Mouse (Mus musculus) bone marrow macrophage, adult 2 months (primary cell): ENCODE results near the gene Umod. TPM values are rescaled to one million over a fixed set of nuclear protein-coding genes. Genes with fewer than 3 reads are reported as not detected.

Experiments
- H3K27ac ChIP-seq: 2 replicates; pipeline ENCODE4 v1.5.1; 2012; ENCODE audit warnings: low read depth, low read length; ENCODE audit not compliant: insufficient read depth
- H3K4me1 ChIP-seq: 2 replicates; pipeline ENCODE4 v1.6.1; 2012; ENCODE audit warnings: low read length; ENCODE audit not compliant: control insufficient read depth, insufficient read depth
- H3K4me3 ChIP-seq: 2 replicates; pipeline ENCODE4 v1.5.1; 2012; ENCODE audit warnings: mild to moderate bottlenecking, low read length, moderate library complexity; ENCODE audit not compliant: insufficient read depth
- CTCF ChIP-seq: IDR thresholded peaks from 2 replicates; pipeline ENCODE4 v1.5.1; 2012; ENCODE audit warnings: low read depth, mild to moderate bottlenecking, low read length, moderate library complexity
- POLR2A ChIP-seq: IDR thresholded peaks from 2 replicates; pipeline ENCODE4 v1.6.1; 2012; ENCODE audit warnings: mild to moderate bottlenecking, low read depth, low read length, borderline replicate concordance
- polyA plus RNA-seq: library from polyadenylated mRNA; stranded (reverse); fragments of >200 nt; gene quantifications from 2 replicates; pipeline ENCODE4 v1.2.4, GENCODE M21; 2012; ENCODE audit not compliant: missing spikeins, insufficient read depth, insufficient read length

Umod gene
- polyA plus RNA-seq, 1 experiment = not detected

GRCm38 (mm10) chr7:119516272-119516558, 37.1 kb upstream of the Umod start:
- H3K4me3 ChIP-seq = no peak overlapping the region
- TF ChIP-seq POLR2A (no peak), CTCF (no peak)
- H3K4me1 ChIP-seq = no peaks in the 10 kb centered on the region
- H3K27ac ChIP-seq = no peak overlapping the region

DNA sequence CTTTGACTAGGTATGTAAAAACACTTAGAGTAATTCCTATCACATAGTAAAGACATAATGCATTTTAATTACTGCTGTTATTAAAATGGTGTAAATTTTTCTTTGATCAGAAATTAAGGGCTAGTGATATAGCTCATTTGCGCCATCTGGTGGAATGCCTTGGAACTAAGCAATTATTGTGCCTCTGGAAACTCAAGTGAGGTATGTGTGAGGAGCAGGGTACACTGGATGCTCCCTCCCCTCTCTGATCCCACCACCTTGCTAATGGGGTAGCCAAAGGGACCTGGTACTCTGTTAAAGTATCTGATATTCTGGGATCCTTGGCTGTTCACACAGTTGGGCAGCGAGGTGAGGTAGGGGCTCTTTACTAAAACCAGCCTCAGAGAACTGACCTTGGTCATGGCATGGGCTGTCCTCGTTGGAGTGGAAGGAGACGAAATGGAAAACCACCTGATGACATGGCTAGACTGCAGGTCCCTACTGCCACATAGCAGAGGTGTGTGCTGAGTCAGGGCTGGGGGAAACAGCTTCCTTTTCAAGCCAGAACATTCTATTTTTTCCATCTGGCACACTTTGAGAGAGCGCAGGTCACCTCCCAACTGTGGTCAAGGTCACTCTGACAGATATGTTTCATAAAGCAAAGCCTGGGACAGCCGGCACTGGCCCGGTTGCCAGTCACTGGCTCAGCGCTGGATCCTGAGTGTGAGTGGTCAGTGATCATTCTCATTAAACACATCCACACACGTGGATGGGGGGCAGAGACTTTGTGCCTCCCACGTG, 36.6 kb upstream of the Umod start:
- no peaks in the 10 kb centered on the region for H3K4me1 ChIP-seq
- TF ChIP-seq POLR2A = no peak
- TF ChIP-seq CTCF = no peak
- H3K27ac ChIP-seq = no peak overlapping the region
- H3K4me3 ChIP-seq = no peak overlapping the region

DNA sequence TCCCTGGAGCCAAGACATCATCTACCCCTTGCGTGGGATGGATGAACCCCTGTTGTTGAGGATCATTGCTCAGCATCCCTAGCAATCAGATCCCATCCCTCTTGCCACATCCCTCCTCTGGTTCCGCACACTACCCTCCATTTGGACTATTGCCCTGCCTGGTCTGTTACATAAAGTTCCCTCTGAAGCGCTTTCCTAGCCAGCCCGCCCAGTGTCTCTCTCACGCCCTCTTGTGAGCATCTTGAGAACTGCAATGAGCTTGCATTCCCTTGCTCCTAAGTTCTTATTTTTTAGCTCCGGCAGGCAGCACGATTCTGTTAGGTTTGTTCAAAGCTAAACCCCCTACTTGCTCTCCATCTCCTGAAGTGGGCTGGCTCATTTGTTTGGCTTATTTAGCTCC, 34.0 kb upstream of the Umod start:
- Histone ChIP-seq H3K4me1 (no peaks in the 10 kb centered on the region), H3K27ac (no peak overlapping the region), H3K4me3 (no peak overlapping the region)
- TF ChIP-seq CTCF (no peak), POLR2A (no peak)

DNA sequence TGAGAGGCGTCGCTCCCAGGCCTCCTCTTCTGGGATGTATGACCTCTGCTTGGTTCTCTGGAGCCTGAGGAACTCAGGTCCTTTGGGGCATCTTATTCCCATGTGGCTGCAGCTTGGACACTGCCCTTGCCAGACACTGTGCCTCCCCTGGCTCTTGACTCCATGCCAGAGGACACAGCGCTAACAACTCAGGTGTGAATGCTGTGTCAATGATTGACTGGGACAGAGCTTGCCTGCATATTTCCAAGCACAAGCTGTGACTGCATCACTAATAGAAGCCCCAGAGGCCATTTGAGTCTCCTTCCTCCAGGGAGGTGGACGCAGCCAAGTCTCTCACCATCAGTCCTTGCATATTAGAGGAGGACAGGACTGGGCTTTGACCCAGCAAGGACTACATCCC, 32.1 kb upstream of the Umod start:
- TF ChIP-seq POLR2A (no peak), CTCF (no peak)
- no peak overlapping the region for H3K4me3 ChIP-seq
- no peak overlapping the region for H3K27ac ChIP-seq
- H3K4me1 ChIP-seq = no peaks in the 10 kb centered on the region

DNA sequence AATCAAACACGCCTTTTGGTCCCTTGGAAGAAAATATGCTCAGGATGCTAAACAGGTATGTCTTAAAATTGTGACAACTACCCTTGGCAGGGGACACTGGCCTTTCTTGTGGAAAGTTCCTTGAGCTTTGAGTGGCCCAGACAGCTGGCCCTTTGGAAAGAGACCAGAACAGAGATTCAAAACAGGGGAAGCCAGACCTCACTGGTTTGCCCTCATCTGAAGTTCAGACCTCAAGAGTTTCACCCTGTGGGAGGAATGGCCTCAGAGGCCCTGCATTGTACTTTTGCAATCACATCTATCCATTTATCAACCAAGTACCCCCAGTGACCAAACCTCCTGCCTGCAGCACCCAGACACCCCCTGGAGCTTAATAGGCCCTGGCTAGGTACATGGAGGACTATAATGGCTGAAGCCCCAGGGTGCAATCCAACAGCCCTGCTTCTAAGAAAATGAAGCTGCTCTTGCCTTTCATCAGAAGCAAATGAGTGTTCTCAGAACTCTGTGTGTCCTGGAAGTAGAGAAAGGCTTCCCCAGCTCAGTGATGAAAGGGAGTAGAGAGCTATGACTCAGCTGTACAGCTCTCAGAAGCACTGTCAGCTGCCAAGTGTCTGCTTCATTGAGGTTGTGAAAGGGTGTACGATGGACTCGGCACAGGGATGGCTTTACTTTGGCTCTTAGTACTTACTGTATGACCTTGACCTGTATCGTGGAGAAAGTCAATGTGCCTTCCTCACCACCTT, 11.1 kb upstream of the Umod start:
- no peaks in the 10 kb centered on the region for H3K4me1 ChIP-seq
- TF ChIP-seq POLR2A (no peak), CTCF (no peak)
- H3K27ac ChIP-seq = no peak overlapping the region
- no peak overlapping the region for H3K4me3 ChIP-seq

- no peak overlapping the region for H3K27ac ChIP-seq
- H3K4me1 ChIP-seq = no peaks in the 10 kb centered on the region
- no peak overlapping the region for H3K4me3 ChIP-seq
- TF ChIP-seq CTCF (no peak), POLR2A (no peak)
Measured at GRCm38 (mm10) chr7:119486683-119487082, 7.6 kb upstream of the Umod start.

DNA sequence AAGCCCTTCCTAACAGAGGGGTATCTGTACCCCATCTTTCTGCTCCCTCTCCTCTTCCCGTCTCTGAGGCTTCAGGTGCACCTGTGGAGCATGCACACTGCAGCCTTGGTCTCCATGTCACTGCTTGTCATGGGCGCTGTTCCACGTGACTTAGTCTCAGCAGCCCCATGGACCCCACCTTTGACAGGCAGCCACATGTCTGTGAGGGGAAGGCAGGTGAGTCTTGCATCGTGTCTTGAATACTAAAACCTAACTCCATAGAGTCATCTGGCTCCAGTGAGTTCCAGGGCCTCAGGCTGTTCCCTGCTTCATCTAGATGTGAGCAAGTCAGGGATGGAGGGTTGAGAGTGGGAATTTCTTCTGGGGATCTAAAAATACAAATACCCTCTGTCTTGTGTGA, 5.1 kb upstream of the Umod start:
- no peak for TF ChIP-seq POLR2A
- TF ChIP-seq CTCF = no peak
- no peaks in the 10 kb centered on the region for H3K4me1 ChIP-seq
- no peak overlapping the region for H3K27ac ChIP-seq
- H3K4me3 ChIP-seq = no peak overlapping the region

DNA sequence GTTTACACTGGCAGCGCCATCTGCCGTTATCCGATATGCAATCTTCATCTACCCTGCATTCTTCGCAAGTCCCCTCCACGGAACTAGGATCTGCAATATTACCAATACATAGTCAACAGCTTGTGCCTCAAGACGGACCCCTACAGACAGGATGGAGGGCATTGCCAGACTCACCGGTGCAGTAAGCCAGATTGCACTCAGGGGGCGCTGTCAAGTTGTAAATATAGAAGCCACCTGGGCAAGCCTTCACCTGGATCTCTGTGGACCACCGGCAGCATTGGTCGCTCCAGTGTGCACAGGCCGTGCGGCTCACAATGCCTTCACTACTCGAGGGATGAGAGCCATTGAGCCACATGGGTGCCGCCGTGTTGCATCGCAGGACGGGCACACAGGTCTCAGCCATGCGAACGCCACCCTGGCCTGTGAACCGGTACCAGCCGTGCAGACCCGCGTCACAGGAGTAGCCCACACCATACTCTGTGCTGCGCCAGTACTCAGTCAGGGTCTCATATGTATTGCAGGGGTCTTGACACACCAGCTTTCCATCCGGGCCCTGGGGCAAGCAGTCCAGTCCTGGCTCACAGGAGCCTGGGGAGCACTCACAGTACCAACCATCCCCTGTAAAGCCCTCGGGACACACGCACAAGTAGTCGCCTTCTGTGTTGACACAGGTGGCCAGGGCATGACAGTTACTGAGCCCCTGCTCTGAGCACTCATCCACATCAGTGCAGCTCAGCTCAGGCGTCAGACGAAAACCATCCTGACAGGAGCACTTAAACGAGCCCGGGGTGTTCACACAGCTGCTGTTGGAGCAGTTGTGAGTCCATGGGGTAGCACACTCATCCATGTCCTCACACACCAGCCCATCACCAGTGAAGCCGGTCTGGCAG, 2.3 kb downstream of the Umod start:
- no peak overlapping the region for H3K4me3 ChIP-seq
- no peaks in the 10 kb centered on the region for H3K4me1 ChIP-seq
- H3K27ac ChIP-seq = no peak overlapping the region
- no peak for TF ChIP-seq CTCF
- TF ChIP-seq POLR2A = no peak

GRCm38 (mm10) chr7:119459185-119459584, 19.9 kb downstream of the Umod start, which contains the start of gene Gp2:
Gene Gp2, minus strand, starts transcription at chr7:119459285.
- no peak within 1 kb of the TSS for H3K4me3 ChIP-seq
- TF ChIP-seq CTCF = no peak
- TF ChIP-seq POLR2A = no peak
- H3K4me1 ChIP-seq = no peaks in the 10 kb centered on the region
- no peak within 1 kb of the TSS for H3K27ac ChIP-seq

GRCm38 (mm10) chr7:119454192-119454591, 24.9 kb downstream of the Umod start:
- no peak overlapping the region for H3K27ac ChIP-seq
- TF ChIP-seq POLR2A (no peak), CTCF (no peak)
- no peak overlapping the region for H3K4me3 ChIP-seq
- H3K4me1 ChIP-seq = no peaks in the 10 kb centered on the region
